Mouse (Mus musculus): Measurements from ENCODE around the gene Foxn2.
"Not testable (repeated sequence)": the region's sequence is repeated elsewhere in the genome, so short reads cannot be mapped to it uniquely, and the experiment has no call there.

Gene Foxn2

GRCm38 (mm10) chr17:88441432-88442174 lies 1.1 kb downstream of the Foxn2 start:
- peak; percentile 29 to 50 for DNase-seq (ENCODE audit: low spot score in 2 of 2)

- no peak for DNase-seq (ENCODE audit: low spot score in 2 of 2)
These were observed 2.1 kb downstream of the Foxn2 start for GRCm38 (mm10) chr17:88442661-88443060.

GRCm38 (mm10) chr17:88443186-88443585 lies 2.7 kb downstream of the Foxn2 start:
- no peak for DNase-seq (ENCODE audit: low spot score in 2 of 2)

- no peak for DNase-seq (ENCODE audit: low spot score in 2 of 2)
These were observed 17.6 kb downstream of the Foxn2 start for GRCm38 (mm10) chr17:88458079-88458478.

- DNase-seq (ENCODE audit: low spot score in 2 of 2) = no peak
These were observed 19.0 kb downstream of the Foxn2 start for GRCm38 (mm10) chr17:88459516-88459915.

- DNase-seq (ENCODE audit: low spot score in 2 of 2) = no peak
These were observed 19.7 kb downstream of the Foxn2 start for GRCm38 (mm10) chr17:88459916-88460901.

GRCm38 (mm10) chr17:88462658-88463057 lies 22.1 kb downstream of the Foxn2 start:
- no peak for DNase-seq (ENCODE audit: low spot score in 2 of 2)

GRCm38 (mm10) chr17:88466591-88466990 lies 26.1 kb downstream of the Foxn2 start:
- no peak for DNase-seq (ENCODE audit: low spot score in 2 of 2)

- DNase-seq (ENCODE audit: low spot score in 2 of 2) = no peak
These were observed 27.2 kb downstream of the Foxn2 start for GRCm38 (mm10) chr17:88467696-88468095.

- DNase-seq (ENCODE audit: low spot score in 2 of 2) = not testable (repeated sequence)
These were observed 28.3 kb downstream of the Foxn2 start for GRCm38 (mm10) chr17:88468655-88469398.

- no peak for DNase-seq (ENCODE audit: low spot score in 2 of 2)
These were observed 33.3 kb downstream of the Foxn2 start for GRCm38 (mm10) chr17:88473766-88474165.

GRCm38 (mm10) chr17:88477165-88477564 lies 36.7 kb downstream of the Foxn2 start:
- no peak for DNase-seq (ENCODE audit: low spot score in 2 of 2)

GRCm38 (mm10) chr17:88477699-88478098 lies 37.2 kb downstream of the Foxn2 start:
- no peak for DNase-seq (ENCODE audit: low spot score in 2 of 2)

- no peak for DNase-seq (ENCODE audit: low spot score in 2 of 2)
These were observed 38.5 kb downstream of the Foxn2 start for GRCm38 (mm10) chr17:88479040-88479439.

GRCm38 (mm10) chr17:88480369-88480768 lies 39.9 kb downstream of the Foxn2 start:
- DNase-seq (ENCODE audit: low spot score in 2 of 2) = no peak

- DNase-seq (ENCODE audit: low spot score in 2 of 2) = no peak
These were observed 40.6 kb downstream of the Foxn2 start for GRCm38 (mm10) chr17:88481062-88481461.

- no peak for DNase-seq (ENCODE audit: low spot score in 2 of 2)
These were observed 41.1 kb downstream of the Foxn2 start for GRCm38 (mm10) chr17:88481587-88481986.

GRCm38 (mm10) chr17:88484539-88484938 lies 44.0 kb downstream of the Foxn2 start:
- no peak for DNase-seq (ENCODE audit: low spot score in 2 of 2)

- DNase-seq (ENCODE audit: low spot score in 2 of 2) = no peak
These were observed 44.4 kb downstream of the Foxn2 start for GRCm38 (mm10) chr17:88484951-88485350.

GRCm38 (mm10) chr17:88490546-88490945 lies 50.0 kb downstream of the Foxn2 start:
- DNase-seq (ENCODE audit: low spot score in 2 of 2) = no peak

- no peak for DNase-seq (ENCODE audit: low spot score in 2 of 2)
These were observed 51.0 kb downstream of the Foxn2 start for GRCm38 (mm10) chr17:88491366-88492106.

All from frontal cortex, postnatal 10 days (tissue).